Mouse (Mus musculus): ENCODE data around the gene Pa2g4. TPM values are rescaled to one million over a fixed set of nuclear protein-coding genes. Genes with fewer than 3 reads are reported as not detected.
"Not testable (repeated sequence)": the region's sequence is repeated elsewhere in the genome, so short reads cannot be mapped to it uniquely, and the experiment has no call there.

The Pa2g4 gene
- total and polyA plus RNA-seq, 3 experiments: 232 to 663 (median 298) TPM

GRCm38 (mm10) chr10:128565788-128566531, at the start of gene Pa2g4 (continued):
- TF ChIP-seq MAFK (IDR thresholded peaks at IDR 0.05; ENCODE audit: borderline replicate concordance, low read depth, low read length): no peak
- no peak for TF ChIP-seq ZC3H11A (IDR thresholded peaks at IDR 0.05; ENCODE audit: low read depth, low read length)
- no peak for TF ChIP-seq UBTF (IDR thresholded peaks at IDR 0.05; ENCODE audit: borderline replicate concordance, insufficient read depth, low read depth, low read length)

DNA sequence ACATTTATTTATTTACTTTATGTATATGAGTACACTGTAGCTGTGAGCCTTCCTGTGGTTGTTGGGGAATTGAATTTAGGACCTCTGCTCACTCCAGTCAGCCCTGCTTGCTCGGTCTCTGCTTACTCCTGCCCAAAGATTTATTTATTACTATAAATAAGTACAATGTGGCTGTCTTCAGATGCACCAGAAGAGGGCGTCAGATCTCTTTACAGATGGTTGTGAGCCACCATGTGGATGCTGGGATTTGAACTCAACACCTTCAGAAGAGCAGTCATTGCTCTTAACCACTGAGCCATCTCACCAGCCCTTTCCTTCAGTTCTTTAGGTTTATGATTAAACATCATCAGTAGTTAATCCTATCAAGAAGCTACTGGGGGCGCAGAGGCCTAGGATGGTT, 49.1 kb upstream of the Pa2g4 start:
- H3K36me3 ChIP-seq (ENCODE audit: control insufficient read depth in 1 of 2, insufficient read depth in 2 of 2, low read length in 2 of 2): peaks cover 0 to 14% of the 10 kb centered on the region in 2 experiments; a peak in 2 of 4 replicates
- DNase-seq (ENCODE audit: low read depth, low spot score): no peak
- TF ChIP-seq SMC3 (IDR thresholded peaks at IDR 0.05; ENCODE audit: low read depth, low read length): peak; percentile 42
- 0 out of 2 replicates have a peak, but pooled peaks have one; percentile 13 for TF ChIP-seq SIN3A (IDR thresholded peaks at IDR 0.05; ENCODE audit: low read length)
- TF ChIP-seq ZNF384 (IDR thresholded peaks at IDR 0.05; ENCODE audit: low read depth, low read length): 0 out of 2 replicates have a peak, but pooled peaks have one; percentile 33
- TF ChIP-seq ZC3H11A (IDR thresholded peaks at IDR 0.05; ENCODE audit: low read depth, low read length): peak; percentile 39; the same call in 1 of the 2 replicates
- no peak for TF ChIP-seq MAX (IDR thresholded peaks at IDR 0.05; ENCODE audit: low read length)
- no peak for TF ChIP-seq TBP (IDR thresholded peaks at IDR 0.05; ENCODE audit: low read depth, low read length)
- TF ChIP-seq ELF1 (IDR thresholded peaks at IDR 0.05; ENCODE audit: low read depth, low read length): no peak
- TF ChIP-seq CTCF (IDR thresholded peaks at IDR 0.05 in 2 of 3, conservative IDR thresholded peaks at IDR 0.05 in 1 of 3; ENCODE audit: control insufficient read depth in 1 of 3, insufficient read depth in 1 of 3, low read depth in 2 of 3, low read length in 3 of 3, poor library complexity in 1 of 3, severe bottlenecking in 1 of 3): peak in 2 of 3 experiments; percentile 37 to 47; a peak in 4 of 6 replicates
- TF ChIP-seq RAD21 (IDR thresholded peaks at IDR 0.05; ENCODE audit: low read depth, low read length): peak; percentile 35
- no peaks in the 10 kb centered on the region for H3K9me3 ChIP-seq (replicated peaks; ENCODE audit: insufficient read depth, low read length)
- H3K27ac ChIP-seq (ENCODE audit: control insufficient read depth, low read depth, low read length): no peak overlapping the region
- H3K4me1 ChIP-seq (ENCODE audit: control insufficient read depth in 1 of 2, insufficient read depth in 2 of 2, low read length in 2 of 2): peaks cover 5 to 16% of the 10 kb centered on the region in 2 experiments; a peak in 3 of 4 replicates
- H3K79me2 ChIP-seq (ENCODE audit: control insufficient read depth, insufficient read depth, low read length, poor library complexity): no peaks in the 10 kb centered on the region
- no peak overlapping the region for H3K4me3 ChIP-seq (ENCODE audit: control insufficient read depth in 1 of 2, insufficient read depth in 1 of 2, low read depth in 2 of 2, low read length in 2 of 2)
- H3K27me3 ChIP-seq (ENCODE audit: control insufficient read depth in 1 of 2, insufficient read depth in 2 of 2, low read length in 2 of 2): no peaks in the 10 kb centered on the region
- H3K9ac ChIP-seq (ENCODE audit: control insufficient read depth, low read depth, low read length, poor library complexity, severe bottlenecking): no peak overlapping the region

- H3K79me2 ChIP-seq (ENCODE audit: control insufficient read depth, insufficient read depth, low read length, poor library complexity); H3K27ac ChIP-seq (ENCODE audit: control insufficient read depth, low read depth, low read length); H3K27me3 ChIP-seq (ENCODE audit: control insufficient read depth in 1 of 2, insufficient read depth in 2 of 2, low read length in 2 of 2); H3K9ac ChIP-seq (ENCODE audit: control insufficient read depth, low read depth, low read length, poor library complexity, severe bottlenecking); H3K9me3 ChIP-seq (replicated peaks; ENCODE audit: insufficient read depth, low read length): not testable (repeated sequence)
- Histone ChIP-seq H3K36me3 (ENCODE audit: control insufficient read depth in 1 of 2, insufficient read depth in 2 of 2, low read length in 2 of 2) (peaks cover 0 to 14% of the 10 kb centered on the region in 2 experiments; a peak in 2 of 4 replicates), H3K4me1 (ENCODE audit: control insufficient read depth in 1 of 2, insufficient read depth in 2 of 2, low read length in 2 of 2) (peaks cover 5 to 16% of the 10 kb centered on the region in 2 experiments; a peak in 3 of 4 replicates), H3K4me3 (ENCODE audit: control insufficient read depth in 1 of 2, insufficient read depth in 1 of 2, low read depth in 2 of 2, low read length in 2 of 2) (peak overlapping the region in 1 of 2 experiments; percentile 0; a peak in 2 of 4 replicates)
- peak; percentile 35 for DNase-seq (ENCODE audit: low read depth, low spot score)
- TF ChIP-seq JUND (IDR thresholded peaks at IDR 0.05; ENCODE audit: low read depth, low read length): peak; percentile 92
- TF ChIP-seq ETS1 (IDR thresholded peaks at IDR 0.05; ENCODE audit: low read depth, low read length): 0 out of 2 replicates have a peak, but pooled peaks have one; percentile 14
Measured at GRCm38 (mm10) chr10:128613820-128614219, 48.0 kb upstream of the Pa2g4 start.
